Mouse (Mus musculus) CD8-positive naive resting alpha-beta T cell, adult 57 days (primary cell): Measurements from ENCODE around the gene Inhbc. TPM values are rescaled to one million over a fixed set of nuclear protein-coding genes. Genes with fewer than 3 reads are reported as not detected.

ENCODE experiments used
- total RNA-seq: library from RNA; stranded (reverse); gene quantifications from one replicate; pipeline ENCODE4 v1.2.4, GENCODE M21; 2023

Inhbc gene
- total RNA-seq, result not detected

GRCm38 (mm10) chr10:127369834-127370820 is at the start of gene Inhbc:
Inhbc (minus strand) TSS chr10:127370431.

DNA sequence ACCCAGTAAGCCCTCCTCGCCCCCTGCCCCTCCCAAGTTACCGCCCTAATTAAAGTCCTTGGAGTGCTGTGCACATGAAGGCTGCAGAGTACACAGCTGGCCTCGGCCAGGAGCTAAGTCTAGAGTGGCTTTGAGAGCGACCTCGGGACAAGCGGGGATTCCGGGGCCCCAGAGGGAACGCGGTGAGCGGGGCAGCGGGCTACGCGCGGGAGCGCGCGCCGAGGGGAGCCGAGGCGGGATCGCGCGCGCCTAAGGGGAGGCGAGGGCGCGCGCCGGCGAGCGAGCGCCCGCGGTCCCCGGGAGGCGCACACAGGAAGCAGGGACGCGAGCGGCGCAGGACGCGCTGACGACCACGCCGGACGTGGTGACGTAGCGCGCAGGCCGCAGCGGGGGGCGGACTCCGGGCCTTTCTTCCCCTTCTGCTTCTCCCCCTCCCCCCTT is 10.0 kb upstream of the Inhbc start, which contains the start of gene R3hdm2:
TSS of gene R3hdm2 (plus strand) at position 77 of the 441 bp plus-strand sequence.

GRCm38 (mm10) chr10:127353909-127354895 is 16.0 kb downstream of the Inhbc start, which contains the start of gene Inhbe:
Inhbe (minus strand) TSS chr10:127354411.

GRCm38 (mm10) chr10:127341891-127342639 is 28.2 kb downstream of the Inhbc start, which contains the start of gene Gli1:
Gli1 (minus strand) TSS chr10:127341974.

GRCm38 (mm10) chr10:127321621-127322020 is 48.6 kb downstream of the Inhbc start, which contains the start of gene Arhgap9:
Arhgap9 (plus strand) TSS chr10:127321964.

GRCm38 (mm10) chr10:127311476-127312355 is 58.5 kb downstream of the Inhbc start, which contains the start of gene Mars:
Mars (minus strand) TSS chr10:127311786.

Other genes starting within 250 kb of the Inhbc start
- gene Os9, start 249.3 kb downstream of the Inhbc start, total RNA-seq, result 86.9 TPM
- 838 TPM for gene B4galnt1, start 205.2 kb downstream of the Inhbc start, total RNA-seq
- not detected for gene Slc26a10, start 189.8 kb downstream of the Inhbc start, total RNA-seq
- gene Arhgef25, start 180.3 kb downstream of the Inhbc start, total RNA-seq, result 0.49 TPM
- 60.7 TPM for gene Dtx3, start 174.7 kb downstream of the Inhbc start, total RNA-seq
- gene Pip4k2c, start 158.8 kb downstream of the Inhbc start, total RNA-seq, result 35.9 TPM
- gene Kif5a, start 107.1 kb downstream of the Inhbc start, total RNA-seq, result not detected
- 99.5 TPM for gene Dctn2, start 104.1 kb downstream of the Inhbc start, total RNA-seq
- gene Mbd6, start 81.4 kb downstream of the Inhbc start, total RNA-seq, result 93.2 TPM
- 44.1 TPM for gene Mars, start 58.6 kb downstream of the Inhbc start, total RNA-seq
- 328 TPM for gene Arhgap9, start 48.5 kb downstream of the Inhbc start, total RNA-seq
- not detected for gene Gli1, start 28.5 kb downstream of the Inhbc start, total RNA-seq
- gene Inhbe, start 16.0 kb downstream of the Inhbc start, total RNA-seq, result not detected
- gene R3hdm2, start 9.9 kb upstream of the Inhbc start, total RNA-seq, result 83.0 TPM
- gene Stac3, start 131.3 kb upstream of the Inhbc start, total RNA-seq, result 6.2 TPM
- not detected for gene Ndufa4l2, start 144.5 kb upstream of the Inhbc start, total RNA-seq
- 117 TPM for gene Shmt2, start 152.0 kb upstream of the Inhbc start, total RNA-seq
- gene Nxph4, start 164.1 kb upstream of the Inhbc start, total RNA-seq, result not detected